Mouse (Mus musculus): ENCODE measurements around the gene Sh3tc1.

Sh3tc1 gene

DNA sequence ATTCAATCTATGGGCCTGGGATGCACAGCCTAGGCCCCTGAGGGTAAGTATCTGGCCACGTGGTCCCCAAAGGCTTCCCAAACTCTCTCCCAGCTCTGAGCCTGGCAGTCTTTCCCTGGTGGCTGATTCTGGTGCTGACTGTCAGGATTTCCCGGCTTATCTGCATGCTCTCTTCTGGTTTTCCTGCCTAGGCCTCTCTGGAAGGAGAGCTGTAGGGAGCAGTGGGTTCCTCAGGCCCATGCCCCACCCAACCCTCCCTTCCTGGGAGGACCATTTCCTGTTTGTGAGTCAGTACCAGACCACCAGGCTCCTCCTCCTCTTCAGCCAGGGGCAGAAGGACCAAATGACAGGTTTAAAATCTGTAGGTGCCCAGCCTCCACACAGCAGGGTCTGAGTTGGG lies 17.1 kb downstream of the Sh3tc1 start:
- DNase-seq (ENCODE audit: low spot score in 2 of 2): no peak

DNA sequence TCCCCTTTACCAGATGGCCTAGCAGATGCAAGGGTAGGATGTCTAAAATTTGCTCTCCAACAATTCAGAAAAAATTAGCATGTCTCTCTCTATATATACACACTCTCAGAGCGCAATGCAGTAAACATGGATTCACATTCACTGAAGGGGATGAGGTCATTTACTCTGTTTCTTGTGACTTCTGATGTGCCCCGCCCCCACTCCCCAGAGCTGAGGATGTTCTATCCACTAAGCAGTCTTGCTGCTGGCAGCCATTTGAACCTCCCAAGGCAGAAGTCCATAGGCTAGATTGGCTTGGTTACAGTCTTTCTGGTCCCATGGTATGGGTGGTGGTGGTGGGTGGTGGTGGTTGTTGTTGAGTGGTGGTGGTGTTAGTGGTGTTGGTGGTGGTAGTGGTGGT lies 17.9 kb downstream of the Sh3tc1 start:
- DNase-seq (ENCODE audit: low spot score in 2 of 2): no peak

DNA sequence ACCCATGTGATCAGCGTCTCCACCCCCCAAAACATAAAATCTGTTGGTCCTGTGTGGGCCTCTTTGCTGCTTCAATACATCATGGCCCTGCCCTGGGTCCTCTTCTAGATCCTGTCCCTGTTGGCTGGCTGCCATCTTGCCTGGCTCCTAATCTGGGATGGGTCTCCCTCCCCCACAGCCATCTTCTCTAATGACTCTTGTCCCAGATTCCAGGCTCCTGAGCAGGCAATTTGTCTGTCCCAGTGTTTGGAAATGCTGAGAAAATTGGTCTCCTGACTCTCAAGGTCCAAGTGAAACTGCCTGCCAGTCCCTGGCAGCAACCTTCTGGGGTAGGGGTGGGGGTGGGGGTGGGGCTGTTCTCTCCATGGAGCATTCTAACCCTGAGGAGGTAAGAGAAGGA lies 19.9 kb downstream of the Sh3tc1 start:
- DNase-seq (ENCODE audit: low spot score in 2 of 2): no peak

DNA sequence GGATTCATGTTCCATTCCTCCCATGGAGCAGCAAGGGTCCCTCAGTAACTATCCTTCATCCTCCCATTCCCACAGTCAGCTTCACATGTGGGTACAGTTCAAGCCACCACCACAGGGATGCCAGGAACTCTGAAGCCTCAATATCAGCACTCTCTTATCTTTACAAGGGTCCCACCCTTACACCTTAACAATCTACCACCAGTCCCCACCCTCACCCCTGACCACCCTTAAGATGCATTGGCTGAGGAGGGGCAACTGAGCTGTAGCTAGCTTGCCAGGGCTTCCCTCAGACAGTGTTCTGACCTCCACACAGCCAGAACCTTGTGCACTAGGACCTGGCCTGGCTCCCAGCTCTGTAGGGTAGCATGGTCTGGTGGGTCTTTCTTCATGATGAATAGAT lies 20.4 kb downstream of the Sh3tc1 start:
- no peak for DNase-seq (ENCODE audit: low spot score in 2 of 2)

DNA sequence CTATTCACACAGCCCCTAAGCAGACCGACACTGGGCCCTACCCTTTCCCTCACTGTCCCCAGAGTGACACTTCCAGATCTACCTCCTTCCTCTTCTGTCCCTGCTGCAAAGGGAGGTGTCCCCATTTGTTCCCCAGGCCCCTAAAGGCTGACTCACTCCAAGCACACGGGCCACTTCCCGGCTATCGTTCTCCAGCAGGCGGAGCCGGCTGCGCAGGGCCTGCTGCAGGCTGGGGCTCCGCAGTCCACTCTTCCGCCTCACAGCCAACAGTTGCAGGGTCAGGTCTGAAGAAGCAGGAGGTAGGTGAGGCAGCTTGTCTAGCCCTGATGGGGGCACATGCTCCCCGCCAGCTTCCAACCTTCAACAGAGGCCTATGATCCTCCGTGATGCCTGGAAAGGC lies 21.0 kb downstream of the Sh3tc1 start:
- DNase-seq (ENCODE audit: low spot score in 2 of 2): no peak

DNA sequence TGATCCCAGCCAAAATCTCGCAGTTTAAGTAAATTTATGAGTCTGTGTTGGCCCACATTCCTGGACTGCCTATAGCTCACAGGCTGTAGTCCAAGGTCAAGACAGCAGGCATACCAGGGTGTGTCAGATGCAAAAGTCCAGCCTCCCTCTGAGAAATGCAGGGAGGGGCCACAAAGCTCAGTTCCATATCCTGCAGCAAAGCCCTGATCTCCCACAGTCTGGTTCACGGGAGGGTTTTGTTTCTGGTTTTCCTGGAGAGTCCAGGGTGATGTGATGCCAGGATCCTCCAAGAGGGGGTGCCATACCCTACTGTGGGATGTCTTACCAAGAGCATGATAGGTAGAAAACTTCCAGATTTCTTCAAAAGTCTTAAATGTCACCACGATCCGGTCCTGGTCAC lies 21.8 kb downstream of the Sh3tc1 start:
- peak in 1 of 2 experiments; percentile 42 for DNase-seq (ENCODE audit: low spot score in 2 of 2)

DNA sequence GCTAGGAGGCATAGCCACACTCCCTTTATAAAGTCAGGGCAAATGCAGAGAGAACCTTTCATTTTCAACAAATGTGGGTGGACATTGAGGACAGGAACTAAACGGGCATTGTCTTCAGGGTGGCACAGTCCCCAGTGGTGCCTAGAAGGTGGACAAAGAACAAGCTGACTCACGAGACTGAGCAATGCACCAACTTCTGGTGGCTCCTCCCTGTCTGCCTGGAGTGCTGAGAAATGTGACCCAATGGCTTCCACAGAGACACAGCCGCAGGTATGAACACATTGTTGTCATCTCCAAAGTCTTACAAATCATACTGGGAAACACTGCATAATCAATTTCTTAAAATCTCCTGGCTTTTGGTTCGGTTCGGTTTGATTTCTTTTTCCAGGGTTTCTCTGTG lies 22.3 kb downstream of the Sh3tc1 start:
- DNase-seq (ENCODE audit: low spot score in 2 of 2): no peak

DNA sequence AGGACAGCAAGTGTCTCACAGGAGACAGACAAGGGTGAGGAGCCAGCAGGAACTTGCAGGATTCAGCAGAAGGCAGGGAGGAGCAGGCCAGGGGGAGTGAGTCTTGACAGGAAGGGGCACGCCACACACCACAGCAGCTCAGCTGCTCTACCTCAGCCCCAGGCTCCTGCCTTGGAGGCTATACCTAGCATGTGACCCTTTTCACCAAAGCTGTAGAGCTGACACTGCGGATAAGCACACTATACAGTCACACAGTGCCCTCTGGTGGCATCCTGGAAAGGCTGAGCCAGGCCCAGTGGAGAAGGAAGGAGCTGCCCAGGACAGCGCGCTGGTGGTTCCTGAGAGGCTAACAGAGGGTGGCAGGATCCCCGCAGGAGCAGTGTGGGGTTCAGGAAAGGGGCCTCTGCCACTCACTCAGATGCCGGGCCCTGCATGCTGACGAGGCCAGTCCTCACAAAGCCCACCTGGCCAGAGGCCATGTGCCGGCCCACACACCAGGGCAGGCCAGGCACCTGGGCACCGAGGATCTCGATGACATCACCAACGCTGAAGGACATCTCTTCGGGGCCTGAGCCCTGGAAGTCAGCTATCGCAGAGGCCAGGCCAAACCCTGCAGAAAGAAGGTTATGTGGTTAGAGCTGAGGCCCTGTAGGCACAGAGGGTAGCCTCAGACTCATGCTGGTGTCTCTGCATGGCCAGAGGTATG lies 26.0 kb downstream of the Sh3tc1 start:
- peak; percentile 29 to 59 for DNase-seq (ENCODE audit: low spot score in 2 of 2)

DNA sequence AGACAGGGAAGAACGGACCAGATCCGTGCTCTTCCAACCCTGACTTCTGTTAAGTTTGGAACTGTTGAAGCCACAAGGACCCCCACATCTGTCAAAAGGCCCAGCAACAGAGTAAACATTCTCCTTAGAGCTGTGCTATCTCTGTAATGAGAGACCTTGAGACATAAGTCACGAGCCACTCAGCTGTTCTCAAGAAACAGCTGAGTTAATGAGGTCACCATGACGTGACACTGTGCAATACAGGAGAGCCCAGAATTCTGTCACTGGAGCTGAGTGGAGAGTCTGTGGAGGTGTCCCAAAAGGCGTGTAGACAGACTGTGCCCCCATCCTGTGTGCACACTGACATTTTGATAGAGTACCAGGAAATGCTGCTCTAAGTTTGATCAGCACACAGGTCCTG lies 27.3 kb downstream of the Sh3tc1 start:
- no peak for DNase-seq (ENCODE audit: low spot score in 2 of 2)

DNA sequence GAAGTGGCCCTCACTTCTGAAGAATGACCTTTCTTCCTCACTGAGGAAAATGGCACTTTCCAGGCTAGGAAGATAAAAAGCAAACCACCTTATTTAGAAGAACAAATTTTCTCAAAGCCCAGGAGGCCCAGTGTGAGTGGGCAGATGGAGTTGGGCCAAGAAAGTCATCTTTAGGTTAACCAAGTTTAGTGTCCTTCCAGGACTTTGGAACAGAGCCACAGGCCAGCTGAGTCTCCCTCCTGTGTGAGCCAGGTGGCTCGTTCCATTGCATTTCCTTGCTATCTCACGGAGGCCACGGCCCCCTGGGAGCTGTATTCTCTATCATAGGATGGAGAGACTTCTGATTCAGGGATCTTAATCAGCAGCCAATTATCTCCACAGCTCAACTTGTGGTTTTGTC lies 28.9 kb downstream of the Sh3tc1 start:
- DNase-seq (ENCODE audit: low spot score in 2 of 2): no peak

DNA sequence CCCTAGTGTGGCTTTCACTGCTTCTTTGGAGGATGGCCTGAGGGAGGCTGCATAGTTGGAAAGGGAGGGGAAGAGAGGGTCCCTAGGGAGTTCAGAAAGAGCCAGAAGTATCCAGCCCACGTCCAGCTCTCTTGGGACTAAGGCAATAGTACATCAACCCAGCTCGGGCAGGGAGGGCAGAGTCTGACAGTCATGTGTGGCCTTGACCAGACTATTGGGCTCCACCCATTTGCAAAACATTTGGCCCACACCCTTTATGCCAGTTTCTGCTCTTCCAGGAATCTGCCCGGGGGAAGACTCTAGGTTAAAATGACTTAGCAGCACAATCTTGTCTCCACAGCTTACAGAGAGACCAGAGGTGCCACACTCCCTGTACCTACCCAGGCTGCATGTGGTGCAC lies 29.3 kb downstream of the Sh3tc1 start:
- DNase-seq (ENCODE audit: low spot score in 2 of 2): no peak

DNA sequence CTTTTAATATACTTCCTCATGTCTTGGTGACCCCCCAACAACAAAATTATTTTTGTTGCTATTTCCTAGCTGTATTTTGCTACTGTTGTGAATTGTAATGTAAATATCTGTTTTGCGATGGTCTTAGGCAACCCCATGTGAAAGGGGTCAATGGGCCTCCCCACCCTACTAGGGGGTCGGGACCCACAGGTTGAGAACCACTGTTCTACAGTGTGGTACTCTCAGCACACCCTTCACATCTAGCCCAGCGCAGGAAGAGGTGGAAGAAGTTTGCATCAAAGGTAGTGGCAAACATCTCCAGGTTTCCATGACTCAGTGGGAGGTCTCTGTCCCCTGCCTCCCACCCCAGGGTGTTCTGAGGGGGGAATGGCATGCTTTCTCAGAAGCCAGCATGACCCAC lies 34.4 kb downstream of the Sh3tc1 start:
- no peak for DNase-seq (ENCODE audit: low spot score in 2 of 2)

DNA sequence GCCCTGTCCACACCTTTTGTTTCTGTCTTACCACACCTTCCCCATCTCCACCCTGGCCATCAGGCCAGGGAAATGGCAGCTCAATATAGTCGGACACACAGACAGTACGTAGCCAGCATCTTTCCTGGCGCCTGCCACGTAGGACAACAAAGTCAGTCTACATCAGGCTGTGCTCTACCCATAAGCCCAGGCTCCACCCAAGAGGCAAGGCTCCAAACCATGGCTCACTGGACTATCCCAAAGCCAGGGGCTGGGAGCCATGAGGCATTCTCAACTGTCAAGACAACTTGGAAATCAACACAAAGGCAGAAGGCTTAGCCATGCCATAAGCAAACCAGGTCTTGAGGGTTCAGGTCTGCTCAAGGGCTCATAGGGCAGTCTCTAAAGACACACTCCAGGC lies 36.0 kb downstream of the Sh3tc1 start:
- no peak for DNase-seq (ENCODE audit: low spot score in 2 of 2)

DNA sequence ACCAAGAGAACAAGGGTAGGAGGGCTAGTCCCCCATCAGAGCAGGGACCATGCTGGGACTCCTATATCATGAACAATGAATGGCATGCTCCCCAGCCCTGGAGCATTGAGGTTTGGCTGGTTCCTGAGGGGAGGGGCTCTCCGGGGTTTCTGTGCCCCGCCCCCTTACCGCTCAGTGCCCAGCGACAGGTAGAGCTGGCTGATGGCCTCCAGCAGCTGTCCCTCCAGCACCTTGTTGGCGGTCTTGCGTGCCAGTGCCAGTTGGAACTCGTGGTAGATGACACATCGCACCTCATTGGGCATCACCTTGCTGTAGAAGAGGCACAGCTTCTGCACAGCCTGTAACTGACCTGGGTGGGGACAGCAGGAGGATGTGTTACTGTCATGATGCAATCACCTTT lies 36.6 kb downstream of the Sh3tc1 start:
- DNase-seq (ENCODE audit: low spot score in 2 of 2): no peak

DNA sequence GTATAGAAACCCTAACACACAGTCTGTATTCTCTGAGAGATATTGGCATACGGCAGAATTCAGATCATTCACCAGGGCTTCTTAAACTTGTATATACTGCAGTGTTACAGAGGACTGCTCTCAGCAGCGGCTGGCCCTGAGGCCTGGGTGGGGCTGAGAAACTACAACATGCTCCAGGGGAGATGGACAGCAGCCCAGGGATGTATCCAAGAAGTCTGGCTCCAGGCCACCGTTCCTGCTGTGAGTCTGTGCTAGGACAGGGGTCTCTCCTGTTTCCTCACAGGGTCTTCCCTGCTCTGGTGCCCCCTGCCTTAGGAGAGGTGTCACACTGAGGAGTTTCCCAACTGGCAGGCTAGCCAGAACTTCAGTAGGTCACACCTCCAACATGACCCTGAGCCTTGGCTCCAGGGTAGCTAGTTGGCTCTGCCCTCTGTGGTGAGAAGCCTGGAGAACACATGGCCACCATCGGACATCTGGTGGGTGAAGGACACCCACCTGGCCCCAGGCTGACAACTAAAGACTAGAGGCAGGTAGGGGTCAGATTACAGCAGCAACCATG lies 37.1 kb downstream of the Sh3tc1 start:
- no peak for DNase-seq (ENCODE audit: low spot score in 2 of 2)

DNA sequence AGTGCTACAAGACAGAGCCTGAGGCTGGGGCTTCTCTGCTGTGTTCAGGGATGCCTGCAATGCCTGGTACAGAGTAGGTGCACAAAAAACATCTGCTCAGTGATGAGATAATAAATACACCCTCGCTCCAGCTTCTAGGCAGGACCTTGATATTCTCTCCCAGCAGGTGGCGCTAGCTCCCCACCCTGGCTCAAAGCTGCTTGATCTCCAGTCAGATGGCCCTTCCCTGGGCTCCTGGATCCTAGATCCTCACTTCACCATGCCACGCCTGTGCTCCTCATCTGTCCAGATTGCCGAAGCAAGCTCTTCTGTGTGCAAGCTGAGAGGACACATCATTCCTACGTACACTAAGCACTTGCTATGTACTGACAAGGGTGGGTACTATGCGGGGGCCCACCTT lies 38.7 kb downstream of the Sh3tc1 start:
- peak; percentile 41 to 60 for DNase-seq (ENCODE audit: low spot score in 2 of 2)

DNA sequence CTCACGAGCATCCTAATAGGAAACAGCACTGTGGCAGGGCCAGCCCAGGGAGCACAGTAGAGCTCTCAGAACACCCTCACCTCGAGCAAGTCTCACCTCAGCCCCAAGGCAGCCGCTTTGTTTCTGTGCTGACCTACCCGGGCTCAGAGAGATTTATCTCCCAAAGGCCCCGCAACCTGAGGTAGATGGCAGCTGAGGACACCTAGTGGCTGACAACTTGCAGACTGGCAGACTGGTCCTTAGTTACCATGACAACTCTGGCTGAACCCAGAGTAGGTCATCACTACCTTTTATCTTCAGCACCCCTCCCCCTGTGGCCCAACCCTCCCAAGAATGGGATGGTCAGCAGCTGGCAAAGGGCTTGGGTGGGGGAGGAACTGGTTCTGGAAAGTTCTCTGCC lies 44.0 kb downstream of the Sh3tc1 start:
- DNase-seq (ENCODE audit: low spot score in 2 of 2): no peak

DNA sequence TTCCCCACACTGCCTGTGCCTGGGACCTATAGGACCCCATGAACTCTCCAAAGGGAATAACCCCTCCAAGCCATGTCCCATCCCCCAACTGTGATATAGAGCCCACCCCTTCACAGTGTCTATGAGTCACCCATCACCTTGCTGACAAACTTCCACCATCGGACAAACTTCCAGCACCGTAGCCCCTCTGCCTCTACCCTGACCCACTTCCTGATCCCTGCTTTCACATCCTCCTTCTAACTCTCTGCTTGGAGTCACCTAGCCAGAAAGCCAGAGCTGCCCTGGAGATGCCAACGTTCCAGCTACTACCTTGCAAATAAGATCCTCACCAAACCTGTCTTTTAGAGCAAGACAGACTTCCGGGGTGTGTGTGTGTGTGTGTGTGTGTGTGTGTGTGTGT lies 46.1 kb downstream of the Sh3tc1 start:
- DNase-seq (ENCODE audit: low spot score in 2 of 2): no peak

DNA sequence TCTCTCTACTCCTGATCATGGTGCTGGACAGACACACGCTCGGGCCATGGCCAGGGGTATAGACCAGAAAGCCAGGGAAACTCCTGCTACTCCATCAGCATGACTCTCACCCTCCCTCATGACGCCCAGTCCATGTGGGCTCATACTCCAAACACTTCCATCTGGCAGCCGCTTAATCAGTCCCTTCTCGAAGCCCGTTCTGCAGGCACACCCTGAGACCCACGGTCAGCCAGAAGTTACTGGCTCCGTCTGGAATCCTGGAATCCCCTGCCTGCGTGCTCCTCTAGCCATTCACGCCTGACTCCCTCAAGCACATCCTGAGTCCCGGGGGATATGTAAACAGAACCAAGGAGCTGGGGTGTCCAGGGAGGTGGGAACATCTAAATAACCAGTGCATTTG lies 48.5 kb downstream of the Sh3tc1 start:
- no peak for DNase-seq (ENCODE audit: low spot score in 2 of 2)

DNA sequence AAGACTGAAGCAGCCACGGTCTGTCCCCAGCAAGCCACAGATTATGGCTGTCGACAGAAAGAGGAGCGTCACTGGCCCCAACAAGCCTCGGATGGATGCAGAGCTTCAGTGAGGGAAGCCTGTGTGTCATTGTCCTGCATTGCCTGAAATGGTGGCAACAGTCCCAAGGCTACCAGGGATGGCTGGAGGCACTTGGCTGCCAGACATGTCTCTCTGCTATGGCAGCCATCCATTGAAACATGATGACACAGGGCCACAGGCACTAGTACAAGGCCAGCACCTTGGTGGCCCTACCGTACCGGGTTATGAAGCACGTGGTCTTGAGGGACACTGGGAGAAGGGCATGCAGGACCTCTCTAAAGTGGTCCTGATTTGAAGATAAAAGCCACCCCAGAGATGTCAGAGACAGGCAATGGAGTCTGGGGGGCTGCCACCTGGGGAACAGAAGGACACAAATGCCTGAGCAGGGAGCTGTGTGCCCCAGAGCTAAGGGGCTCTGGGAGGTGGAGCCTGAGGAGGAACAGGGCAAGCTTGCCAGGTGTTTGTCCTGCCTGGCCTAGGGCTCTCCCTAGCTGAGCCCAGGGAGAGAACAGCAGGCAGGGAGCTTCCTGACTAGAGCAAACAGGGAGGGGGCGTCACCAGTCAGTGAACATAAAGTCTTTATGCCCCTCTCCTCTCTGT lies 49.2 kb downstream of the Sh3tc1 start:
- no peak for DNase-seq (ENCODE audit: low spot score in 2 of 2)

DNA sequence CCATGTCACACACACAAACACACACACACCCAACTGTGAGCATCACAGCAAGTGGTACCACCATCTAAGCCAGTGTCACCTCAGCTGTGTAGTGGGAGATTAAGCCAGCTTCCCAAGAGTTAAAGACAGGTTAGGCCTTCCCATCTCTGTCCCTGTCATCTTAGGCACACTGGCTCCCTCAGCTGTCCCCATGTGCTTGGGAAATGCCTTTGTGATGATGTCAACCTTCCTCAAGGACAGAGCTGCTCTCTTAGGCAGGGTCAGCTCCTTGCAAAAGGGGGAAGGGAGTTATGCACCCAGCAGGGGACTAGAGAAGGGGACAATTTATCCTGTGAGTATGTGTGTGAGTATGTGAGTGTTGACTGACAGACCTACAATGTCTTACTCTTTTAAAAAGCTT lies 50.4 kb downstream of the Sh3tc1 start:
- DNase-seq (ENCODE audit: low spot score in 2 of 2): no peak

DNA sequence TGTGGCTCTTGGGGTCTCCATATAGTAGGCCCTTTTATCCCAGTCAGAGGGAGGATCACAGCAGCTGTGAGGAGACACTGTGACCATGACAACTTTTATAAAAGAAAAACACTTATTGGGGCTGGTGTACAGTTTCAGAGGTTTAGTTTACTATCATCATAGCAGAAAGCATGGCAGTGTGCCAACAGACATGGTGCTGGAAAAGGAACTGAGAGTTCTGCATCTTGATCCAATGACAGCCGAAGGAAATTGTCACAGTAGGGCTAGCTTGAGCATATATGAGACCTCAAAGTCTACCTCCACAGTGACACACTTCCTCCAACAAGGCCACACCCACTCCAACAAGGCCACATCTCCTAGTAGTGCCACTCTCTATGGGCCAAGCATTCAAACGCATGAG lies 50.9 kb downstream of the Sh3tc1 start:
- no peak for DNase-seq (ENCODE audit: low spot score in 2 of 2)

DNA sequence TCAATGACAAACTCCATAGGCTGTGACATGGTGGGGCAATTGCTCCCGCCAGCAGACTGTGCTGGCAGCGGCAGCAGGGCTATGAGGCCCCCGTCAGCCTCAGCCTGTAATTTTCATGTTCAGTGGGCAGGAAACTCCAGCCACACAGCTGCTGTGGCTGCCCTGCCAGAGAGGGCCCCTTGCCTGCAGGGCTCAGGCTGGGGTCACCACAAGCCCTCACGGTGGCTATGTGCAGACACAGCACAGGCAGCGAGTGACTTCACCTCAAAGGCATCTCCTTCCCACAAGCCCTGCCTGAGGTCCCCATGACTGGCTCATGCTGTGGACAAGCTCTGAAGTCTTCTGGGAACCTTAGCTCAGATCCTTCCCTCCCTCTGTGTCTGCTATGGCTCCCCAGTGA lies 52.7 kb downstream of the Sh3tc1 start:
- DNase-seq (ENCODE audit: low spot score in 2 of 2): no peak

DNA sequence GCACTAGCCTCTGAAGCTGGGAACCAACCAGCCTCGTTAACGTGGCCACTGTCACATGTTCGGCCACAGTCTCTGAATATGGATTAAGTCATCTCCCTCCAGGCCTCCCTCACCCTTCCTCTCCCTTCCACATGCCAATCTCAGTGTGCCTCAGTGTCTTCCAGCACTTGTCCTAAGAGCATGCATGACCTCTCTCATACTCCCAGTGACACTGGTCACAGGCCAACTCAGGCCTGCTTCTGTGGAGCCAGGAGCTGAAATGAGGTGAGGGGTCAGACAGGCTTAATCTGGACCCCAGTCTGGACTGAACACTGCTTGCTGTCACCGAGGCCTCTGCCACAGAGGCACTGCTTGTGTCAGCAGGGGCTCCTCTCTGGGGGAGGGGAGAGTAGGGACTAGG lies 53.5 kb downstream of the Sh3tc1 start:
- no peak for DNase-seq (ENCODE audit: low spot score in 2 of 2)
